Mouse (Mus musculus) ES-CJ7 (cell line): ENCODE results near the gene Zfp568.

Experiments
- DNase-seq: peaks from one replicate; pipeline ENCODE4 v3.0.0; 2011; ENCODE audit warnings: low read depth, low spot score

The Zfp568 gene

GRCm38 (mm10) chr7:30053591-30053990, 69.8 kb downstream of the Zfp568 start:
- no peak for DNase-seq

- DNase-seq = no peak
These were observed 76.6 kb downstream of the Zfp568 start for GRCm38 (mm10) chr7:30060341-30060740.

GRCm38 (mm10) chr7:30062478-30062877, 78.7 kb downstream of the Zfp568 start:
- peak; percentile 79 for DNase-seq

- no peak for DNase-seq
These were observed 80.9 kb downstream of the Zfp568 start for GRCm38 (mm10) chr7:30064622-30065021.

- peak; percentile 95 for DNase-seq
These were observed 88.6 kb downstream of the Zfp568 start, which contains the start of gene Zfp82 for GRCm38 (mm10) chr7:30072146-30073028. Gene Zfp82, minus strand, starts transcription at chr7:30072900.
